Mouse (Mus musculus) lung, adult 2 months (tissue): ENCODE measurements around the gene Rraga.

Experiments used
- CTCF ChIP-seq: fragments of 200-500 bp; IDR thresholded peaks from 2 replicates; pipeline ENCODE4 v1.5.1; 2011; ENCODE audit warnings: mild to moderate bottlenecking, low read length, control low read depth; ENCODE audit not compliant: insufficient read depth
- POLR2A ChIP-seq: fragments of 200-500 bp; IDR thresholded peaks from 2 replicates; pipeline ENCODE4 v1.6.1; 2011; ENCODE audit warnings: low read depth, mild to moderate bottlenecking, control low read depth, low read length, borderline replicate concordance; ENCODE audit errors: extremely low read depth

DNA sequence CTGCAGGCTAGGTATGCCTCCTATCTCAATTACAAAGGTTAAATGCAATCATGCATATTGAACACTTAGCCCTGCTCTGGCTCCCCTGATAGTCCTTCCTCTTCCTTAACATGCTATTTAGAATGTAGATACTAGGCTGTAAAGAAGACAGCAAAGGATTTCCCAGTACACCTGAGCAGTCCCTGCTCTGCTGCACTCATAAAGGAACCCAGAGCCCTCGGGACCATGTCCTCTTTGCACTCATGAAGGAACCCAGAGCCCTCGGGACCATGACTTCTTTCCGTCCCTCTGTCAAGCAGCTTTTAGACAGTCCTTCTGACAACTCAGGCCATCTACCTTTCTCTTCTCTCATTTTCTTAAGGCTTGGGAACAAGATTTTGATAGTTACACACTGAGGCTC lies 5.1 kb downstream of the Rraga start:
- TF ChIP-seq CTCF (no peak), POLR2A (no peak)
